Mouse (Mus musculus) brain, embryonic 14.5 days (tissue): ENCODE results near the gene 5530400C23Rik.

Source experiments
- CTCF ChIP-seq: fragments of 200-500 bp; IDR thresholded peaks from 2 replicates; pipeline ENCODE4 v1.5.1; 2012; ENCODE audit warnings: inconsistent platforms, mild to moderate bottlenecking, moderate library complexity, borderline replicate concordance; ENCODE audit not compliant: insufficient read depth, insufficient read length; ENCODE audit errors: extremely low read depth
- POLR2A ChIP-seq: fragments of 200-500 bp; IDR thresholded peaks from 2 replicates; pipeline ENCODE4 v1.6.1; 2012; ENCODE audit warnings: mild to moderate bottlenecking, inconsistent platforms, borderline replicate concordance; ENCODE audit not compliant: poor library complexity, insufficient read depth, insufficient read length, severe bottlenecking; ENCODE audit errors: extremely low read depth

- TF ChIP-seq CTCF (no peak), POLR2A (no peak)
Observed at GRCm38 (mm10) chr6:133338535-133338934, 46.5 kb downstream of the 5530400C23Rik start.
